Mouse (Mus musculus) megakaryocyte, embryonic 14.5 days (primary cell): ENCODE results near the gene Slc22a3. TPM values are rescaled to one million over a fixed set of nuclear protein-coding genes. Genes with fewer than 3 reads are reported as not detected.

Source experiments
- H3K27me3 ChIP-seq: replicated peaks from 2 replicates; pipeline ENCODE3; 2012; ENCODE audit warnings: inconsistent platforms
- H3K36me3 ChIP-seq: replicated peaks from 2 replicates; pipeline ENCODE3; 2012; ENCODE audit warnings: low read length, inconsistent platforms, mixed read lengths
- H3K4me1 ChIP-seq: 2 replicates; pipeline ENCODE4 v1.6.1; 2012; ENCODE audit warnings: inconsistent platforms
- H3K4me3 ChIP-seq: replicated peaks from 2 replicates; pipeline ENCODE3; 2012; ENCODE audit warnings: moderate library complexity, mild to moderate bottlenecking, inconsistent platforms
- H3K9me3 ChIP-seq: 2 replicates; pipeline ENCODE4 v1.6.1; 2012; ENCODE audit warnings: inconsistent platforms
- FLI1 ChIP-seq: IDR thresholded peaks from 2 replicates; pipeline ENCODE4 v1.6.1; 2012; ENCODE audit warnings: low read length, inconsistent platforms, mixed read lengths
- GATA1 ChIP-seq: IDR thresholded peaks from 3 replicates; pipeline ENCODE4 v1.6.1; 2012; ENCODE audit warnings: mixed read lengths, low read length, inconsistent platforms, borderline replicate concordance
- polyA plus RNA-seq: library from polyadenylated mRNA; stranded (reverse); fragments of >175 nt; gene quantifications from 2 replicates; pipeline ENCODE4 v1.2.3, GENCODE M21; 2012; ENCODE audit warnings: low replicate concordance; ENCODE audit not compliant: insufficient read depth

Slc22a3 gene
- polyA plus RNA-seq, 1 experiment: 1.0 TPM

- Histone ChIP-seq H3K4me1 (peaks cover 33% of the 10 kb centered on the region), H3K36me3 (peaks cover 2% of the 10 kb centered on the region), H3K9me3 (no peaks in the 10 kb centered on the region), H3K4me3 (no peak overlapping the region), H3K27me3 (peaks cover 42% of the 10 kb centered on the region)
- TF ChIP-seq GATA1 (no peak), FLI1 (no peak)
Measured at GRCm38 (mm10) chr17:12415031-12415735, 92.3 kb downstream of the Slc22a3 start.

DNA sequence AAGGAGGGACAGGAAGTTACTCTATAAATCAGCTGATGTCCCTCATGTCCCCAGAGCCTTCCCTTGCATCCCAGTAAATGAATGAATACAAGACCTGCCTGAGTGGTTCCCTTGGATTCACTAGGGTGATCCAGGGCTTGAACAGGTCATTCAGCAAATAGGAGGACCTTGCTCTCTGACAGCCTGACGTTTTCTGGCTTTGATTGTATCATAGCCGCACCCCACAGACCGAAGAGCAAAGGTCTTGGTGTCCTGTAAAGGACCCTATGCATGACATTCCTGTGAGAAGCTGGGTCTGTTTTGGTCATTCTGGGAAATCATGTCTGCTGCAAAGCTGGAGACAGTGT is 94.6 kb downstream of the Slc22a3 start:
- H3K9me3 ChIP-seq: peaks cover 1% of the 10 kb centered on the region; the same call in 1 of the 2 replicates
- peaks cover 58% of the 10 kb centered on the region for H3K27me3 ChIP-seq
- no peak overlapping the region for H3K4me3 ChIP-seq
- TF ChIP-seq GATA1 (no peak), FLI1 (no peak)
- peaks cover 1% of the 10 kb centered on the region for H3K36me3 ChIP-seq
- H3K4me1 ChIP-seq: peaks cover 12% of the 10 kb centered on the region; the same call in 1 of the 2 replicates

DNA sequence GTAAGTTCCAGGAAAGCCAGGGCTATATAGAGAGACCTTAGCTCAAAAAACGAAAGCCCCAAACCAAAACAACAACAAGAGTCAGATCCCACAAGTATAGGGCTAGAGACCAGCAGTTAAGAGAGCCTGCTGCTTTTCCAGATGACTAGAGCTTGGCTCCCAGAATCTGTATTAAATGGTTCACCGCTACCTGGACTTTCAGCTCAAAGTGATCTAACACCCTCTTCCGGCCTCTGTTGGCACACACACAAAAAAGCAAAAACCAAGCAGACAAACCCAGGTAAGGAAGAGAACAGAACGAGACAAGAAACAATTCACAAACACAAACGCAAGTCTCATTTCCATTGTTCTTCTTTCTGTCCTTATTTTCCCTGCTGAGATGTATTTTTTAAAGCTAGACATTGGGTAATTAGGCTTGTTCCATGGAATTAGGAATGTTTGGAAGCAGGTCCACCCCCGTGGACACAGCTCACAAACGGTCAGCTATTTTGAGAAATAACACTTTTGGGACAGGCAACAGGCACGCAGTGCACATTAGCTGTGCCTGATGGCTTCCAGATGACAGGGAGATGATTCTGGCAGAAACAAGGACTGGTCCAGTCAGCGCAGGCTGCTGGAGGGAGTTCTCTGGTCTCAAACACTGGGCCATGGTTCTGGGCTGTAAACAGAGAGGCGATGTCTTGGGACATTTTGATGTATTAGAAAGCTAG is 95.2 kb downstream of the Slc22a3 start:
- Histone ChIP-seq H3K4me1 (peaks cover 10% of the 10 kb centered on the region; the same call in 1 of the 2 replicates), H3K36me3 (no peaks in the 10 kb centered on the region), H3K27me3 (peaks cover 63% of the 10 kb centered on the region), H3K9me3 (peaks cover 7% of the 10 kb centered on the region; the same call in 1 of the 2 replicates), H3K4me3 (no peak overlapping the region)
- TF ChIP-seq GATA1 (no peak), FLI1 (no peak)

DNA sequence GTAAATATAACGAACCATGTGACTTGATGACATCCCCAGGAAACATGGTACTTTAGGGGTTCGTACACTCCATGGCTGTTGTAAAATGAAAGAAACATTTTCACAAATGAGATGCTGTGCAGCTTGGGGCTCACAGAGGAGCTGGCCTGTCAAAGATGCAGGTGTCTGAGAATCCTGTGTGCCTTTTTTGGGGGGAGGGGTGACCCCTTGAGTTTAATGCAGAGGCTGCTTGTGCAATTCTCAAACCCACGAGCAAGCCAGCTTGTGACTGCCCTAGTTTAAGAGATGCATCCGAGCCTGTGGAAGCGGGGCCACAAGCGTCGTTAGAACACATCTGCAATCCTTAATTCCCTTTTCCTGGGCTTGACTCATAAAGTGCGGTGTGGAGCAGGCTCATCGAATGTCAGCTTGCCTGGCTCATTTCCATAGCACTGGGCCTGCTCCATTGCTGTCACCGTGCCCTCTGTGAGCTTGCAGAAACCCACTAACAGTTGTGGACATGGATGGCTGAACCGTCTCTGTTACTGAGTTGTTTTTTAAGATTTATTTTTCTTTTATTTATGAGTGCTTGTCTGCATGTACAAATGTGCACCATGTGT is 98.1 kb downstream of the Slc22a3 start:
- Histone ChIP-seq H3K36me3 (no peaks in the 10 kb centered on the region), H3K4me1 (no peaks in the 10 kb centered on the region), H3K9me3 (peaks cover 20% of the 10 kb centered on the region), H3K4me3 (no peak overlapping the region), H3K27me3 (peaks cover 79% of the 10 kb centered on the region)
- TF ChIP-seq FLI1: no peak
- no peak for TF ChIP-seq GATA1

GRCm38 (mm10) chr17:12403420-12403819 is 104.1 kb downstream of the Slc22a3 start:
- TF ChIP-seq GATA1 (no peak), FLI1 (no peak)
- peaks cover 63% of the 10 kb centered on the region for H3K27me3 ChIP-seq
- peaks cover 11% of the 10 kb centered on the region for H3K4me1 ChIP-seq
- H3K4me3 ChIP-seq: no peak overlapping the region
- H3K36me3 ChIP-seq: no peaks in the 10 kb centered on the region
- H3K9me3 ChIP-seq: peaks cover 22% of the 10 kb centered on the region

GRCm38 (mm10) chr17:12396163-12396677 is 111.3 kb downstream of the Slc22a3 start:
- Histone ChIP-seq H3K27me3 (peaks cover 72% of the 10 kb centered on the region), H3K4me1 (no peaks in the 10 kb centered on the region), H3K4me3 (no peak overlapping the region), H3K36me3 (no peaks in the 10 kb centered on the region), H3K9me3 (no peaks in the 10 kb centered on the region)
- TF ChIP-seq GATA1 (no peak), FLI1 (no peak)

GRCm38 (mm10) chr17:12388239-12388638 is 119.3 kb downstream of the Slc22a3 start:
- Histone ChIP-seq H3K4me1 (0 out of 2 replicates have a peak, but pooled peaks cover 6% of the 10 kb centered on the region), H3K27me3 (peaks cover 83% of the 10 kb centered on the region), H3K36me3 (no peaks in the 10 kb centered on the region), H3K4me3 (no peak overlapping the region), H3K9me3 (peaks cover 24% of the 10 kb centered on the region)
- TF ChIP-seq GATA1: no peak

GRCm38 (mm10) chr17:12387781-12388180 is 119.7 kb downstream of the Slc22a3 start:
- Histone ChIP-seq H3K4me1 (0 out of 2 replicates have a peak, but pooled peaks cover 6% of the 10 kb centered on the region), H3K27me3 (peaks cover 84% of the 10 kb centered on the region), H3K4me3 (no peak overlapping the region), H3K9me3 (peaks cover 24% of the 10 kb centered on the region), H3K36me3 (no peaks in the 10 kb centered on the region)
- no peak for TF ChIP-seq FLI1
- no peak for TF ChIP-seq GATA1

GRCm38 (mm10) chr17:12385049-12385794 is 122.3 kb downstream of the Slc22a3 start:
- H3K36me3 ChIP-seq: no peaks in the 10 kb centered on the region
- H3K4me3 ChIP-seq: no peak overlapping the region
- TF ChIP-seq GATA1: no peak
- no peak for TF ChIP-seq FLI1
- H3K4me1 ChIP-seq: 0 out of 2 replicates have a peak, but pooled peaks cover 6% of the 10 kb centered on the region
- peaks cover 24% of the 10 kb centered on the region for H3K9me3 ChIP-seq
- peaks cover 80% of the 10 kb centered on the region for H3K27me3 ChIP-seq

GRCm38 (mm10) chr17:12382531-12382930 is 125.0 kb downstream of the Slc22a3 start:
- no peaks in the 10 kb centered on the region for H3K36me3 ChIP-seq

More at GRCm38 (mm10) chr17:12382531-12382930, 125.0 kb downstream of the Slc22a3 start:
- H3K4me1 ChIP-seq: 0 out of 2 replicates have a peak, but pooled peaks cover 6% of the 10 kb centered on the region
- H3K9me3 ChIP-seq: no peaks in the 10 kb centered on the region
- TF ChIP-seq FLI1 (no peak), GATA1 (no peak)
- peaks cover 72% of the 10 kb centered on the region for H3K27me3 ChIP-seq
- no peak overlapping the region for H3K4me3 ChIP-seq
